Mouse (Mus musculus) B cell, adult 2 months (primary cell): Measurements from ENCODE around the gene Slc12a3.

ENCODE experiments used
- DNase-seq, 2 experiments: peaks; one replicate each; pipeline ENCODE4 v3.0.0; 2022

The Slc12a3 gene

GRCm38 (mm10) chr8:94333345-94333744 is 4.3 kb downstream of the Slc12a3 start:
- no peak for DNase-seq

DNA sequence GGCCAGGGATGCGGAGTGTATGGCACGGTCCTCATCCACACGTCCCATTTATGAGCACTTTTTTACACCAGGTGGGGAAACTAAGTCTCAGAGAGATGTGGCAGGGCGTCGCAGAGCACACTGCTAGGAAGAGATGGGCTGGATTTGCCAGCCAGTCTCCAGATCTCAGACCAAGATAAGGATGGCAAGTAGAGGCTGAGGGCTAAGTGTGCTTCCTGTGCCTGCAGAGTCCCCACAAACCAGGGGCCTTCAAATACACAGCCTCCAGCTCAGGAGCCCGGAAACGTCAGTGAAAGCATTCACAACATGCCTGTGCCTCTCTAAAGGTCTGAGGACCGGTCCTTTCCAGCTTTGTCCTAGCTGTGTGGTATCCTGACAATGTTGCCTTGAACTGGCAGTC is 8.6 kb downstream of the Slc12a3 start:
- no peak for DNase-seq

- DNase-seq: no peak
Measured at GRCm38 (mm10) chr8:94340796-94341195, 11.8 kb downstream of the Slc12a3 start.

GRCm38 (mm10) chr8:94342691-94343090 is 13.7 kb downstream of the Slc12a3 start:
- no peak for DNase-seq

DNA sequence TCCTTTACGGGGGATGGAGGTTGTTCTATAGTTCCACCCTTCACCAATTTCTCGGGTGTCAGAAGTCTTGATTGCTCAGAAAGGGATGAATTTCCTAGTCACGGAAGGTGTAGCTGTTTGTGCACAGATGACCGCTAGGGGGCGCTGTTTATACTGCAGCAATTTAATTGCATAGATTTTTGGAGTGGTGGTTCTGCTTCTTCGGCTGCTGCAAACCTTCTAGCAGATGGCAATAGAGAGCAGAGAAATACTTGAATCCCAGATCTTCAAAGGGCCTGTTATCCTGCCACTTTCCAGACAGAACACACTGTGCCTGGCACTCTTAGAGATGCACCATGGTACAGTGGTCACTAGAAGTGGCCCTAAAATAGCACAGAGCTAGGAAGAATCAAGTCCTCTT is 14.3 kb downstream of the Slc12a3 start:
- DNase-seq: peak; percentile 92

GRCm38 (mm10) chr8:94343778-94344320 is 14.8 kb downstream of the Slc12a3 start:
- DNase-seq: no peak

- no peak for DNase-seq
Measured at GRCm38 (mm10) chr8:94345657-94346056, 16.7 kb downstream of the Slc12a3 start.

- peak; percentile 35 to 46 for DNase-seq
Measured at GRCm38 (mm10) chr8:94346264-94346663, 17.3 kb downstream of the Slc12a3 start.

DNA sequence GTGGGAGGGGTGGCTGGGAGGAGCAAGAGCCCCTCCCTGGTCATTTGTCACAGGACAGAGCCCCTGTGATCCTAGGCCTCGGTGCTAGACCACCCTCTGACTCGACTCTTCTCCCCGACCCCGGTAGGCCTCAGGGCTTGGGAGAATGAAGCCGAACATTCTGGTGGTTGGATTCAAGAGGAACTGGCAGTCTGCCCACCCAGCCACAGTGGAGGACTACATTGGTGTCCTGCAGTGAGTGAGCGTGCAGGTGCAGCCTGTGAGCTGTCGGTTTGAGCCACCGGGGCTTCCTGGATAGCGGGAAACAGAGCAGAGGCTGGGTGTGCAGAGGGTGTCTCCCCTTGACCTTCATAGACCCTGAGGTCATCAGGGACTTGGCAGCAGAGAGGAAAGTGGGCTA is 19.4 kb downstream of the Slc12a3 start:
- DNase-seq: no peak

- peak in 1 of 2 experiments; percentile 72 for DNase-seq
Measured at GRCm38 (mm10) chr8:94354069-94354531, 25.1 kb downstream of the Slc12a3 start.

DNA sequence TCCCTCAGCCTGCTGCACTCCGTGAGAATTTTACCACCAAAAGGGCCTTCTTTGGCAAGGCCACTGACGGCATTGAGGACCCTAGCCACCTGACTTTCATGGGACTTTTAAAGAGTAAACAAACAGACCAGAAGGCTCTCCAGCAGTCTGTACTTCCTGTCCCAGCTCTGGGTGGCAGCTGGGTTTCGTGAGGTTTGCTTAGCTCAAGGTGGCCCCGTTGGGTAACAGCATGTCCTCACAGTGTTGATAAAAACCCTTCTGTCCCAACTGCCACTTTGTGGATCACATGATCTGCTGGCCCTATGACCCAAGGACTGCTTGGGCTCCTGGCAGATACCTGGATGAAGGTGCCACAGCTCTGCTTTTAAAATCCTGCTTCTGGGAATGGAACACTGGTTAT is 25.6 kb downstream of the Slc12a3 start:
- DNase-seq: peak in 1 of 2 experiments; percentile 71

DNA sequence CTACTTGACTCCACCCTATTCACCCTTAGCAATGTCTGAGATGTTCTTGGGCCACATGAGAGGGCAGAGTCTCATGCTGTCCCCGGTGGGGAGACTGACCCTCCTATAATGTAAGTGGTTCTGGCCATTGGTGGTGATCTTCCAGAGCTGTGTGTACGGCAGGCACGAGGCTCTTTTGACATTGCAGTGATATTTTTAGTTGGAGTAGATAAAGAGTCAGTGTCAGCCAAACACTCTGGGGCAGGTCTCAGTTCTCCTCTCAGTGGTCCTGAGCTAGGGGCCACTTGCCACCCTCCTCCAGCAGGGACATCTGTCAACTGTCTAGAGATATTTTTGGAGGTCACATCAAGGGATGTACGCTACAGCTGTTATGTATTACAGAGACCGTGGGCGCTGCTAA is 28.2 kb downstream of the Slc12a3 start:
- DNase-seq: no peak

DNA sequence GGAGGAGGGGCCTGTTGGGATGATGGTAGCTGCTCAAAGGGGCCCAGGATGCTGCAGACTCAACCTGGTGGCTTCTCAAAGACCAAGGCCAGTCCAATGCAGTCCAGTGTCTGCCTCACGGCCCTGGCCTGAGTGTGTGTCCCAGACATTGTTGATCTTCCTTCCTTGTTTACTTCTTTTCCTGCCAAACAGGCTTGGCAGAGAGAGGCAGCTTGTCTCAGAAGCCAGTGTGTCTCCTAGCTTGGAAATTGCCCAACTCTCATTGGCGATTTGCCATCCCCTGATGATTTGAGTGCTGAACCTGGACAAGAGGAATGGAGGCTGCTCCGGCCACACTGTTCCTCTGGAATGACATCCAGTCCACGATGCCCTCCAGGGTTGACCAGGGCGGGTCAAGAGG is 29.5 kb downstream of the Slc12a3 start:
- DNase-seq: no peak

GRCm38 (mm10) chr8:94361774-94362431 is 32.9 kb downstream of the Slc12a3 start:
- no peak for DNase-seq

DNA sequence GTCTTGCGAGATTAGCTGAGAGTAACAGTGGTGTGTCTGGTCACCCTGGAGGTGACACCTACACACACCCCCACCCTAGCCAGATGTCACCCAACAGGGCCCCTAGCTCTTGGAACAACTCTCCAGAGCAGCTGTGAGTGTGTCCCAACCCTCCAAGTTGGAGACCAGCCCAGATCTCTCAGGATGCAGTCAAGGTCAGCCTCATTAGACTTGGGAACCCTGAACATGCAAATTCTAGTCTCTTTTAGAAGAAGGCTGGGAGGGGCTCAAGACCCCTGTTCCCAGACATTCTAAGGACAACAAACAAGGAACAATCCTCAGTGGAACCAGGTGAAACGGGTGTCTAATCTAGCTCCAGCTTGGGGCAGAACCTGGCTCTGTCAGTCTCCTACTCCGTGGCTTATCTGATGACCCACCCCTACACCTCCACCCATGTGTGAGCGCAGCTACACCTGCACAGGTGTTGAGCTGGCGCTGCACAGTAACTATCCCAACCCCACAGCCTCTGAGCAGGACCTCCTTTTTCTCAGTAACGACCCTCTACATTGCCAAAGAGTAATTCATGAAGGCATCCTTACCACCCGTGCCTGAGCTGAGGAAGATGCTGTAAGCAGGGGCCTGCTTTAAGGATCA is 33.7 kb downstream of the Slc12a3 start:
- DNase-seq: no peak

- DNase-seq: peak; percentile 90 to 92
Measured at GRCm38 (mm10) chr8:94363288-94363688, 34.3 kb downstream of the Slc12a3 start.

DNA sequence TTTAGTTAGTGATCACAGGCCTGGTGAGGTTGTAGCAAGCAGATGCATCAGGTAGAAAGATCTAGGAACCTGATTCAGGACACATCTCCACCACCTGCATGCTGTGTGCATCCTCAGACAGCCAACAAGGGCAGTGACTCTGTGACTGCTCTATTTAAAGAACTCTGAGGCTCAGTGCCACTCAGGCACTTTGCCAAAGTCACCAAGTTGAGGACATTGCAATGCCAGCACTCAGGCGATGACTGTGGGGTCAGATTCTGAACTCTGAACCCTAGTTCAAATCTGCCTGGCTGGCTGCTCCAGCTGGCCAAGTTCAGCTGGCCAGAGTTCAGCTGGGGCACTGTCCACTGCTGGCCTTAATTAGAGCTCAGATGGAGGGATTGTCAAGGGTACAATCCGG is 34.9 kb downstream of the Slc12a3 start:
- DNase-seq: no peak

GRCm38 (mm10) chr8:94364686-94365312 is 35.8 kb downstream of the Slc12a3 start:
- no peak for DNase-seq

DNA sequence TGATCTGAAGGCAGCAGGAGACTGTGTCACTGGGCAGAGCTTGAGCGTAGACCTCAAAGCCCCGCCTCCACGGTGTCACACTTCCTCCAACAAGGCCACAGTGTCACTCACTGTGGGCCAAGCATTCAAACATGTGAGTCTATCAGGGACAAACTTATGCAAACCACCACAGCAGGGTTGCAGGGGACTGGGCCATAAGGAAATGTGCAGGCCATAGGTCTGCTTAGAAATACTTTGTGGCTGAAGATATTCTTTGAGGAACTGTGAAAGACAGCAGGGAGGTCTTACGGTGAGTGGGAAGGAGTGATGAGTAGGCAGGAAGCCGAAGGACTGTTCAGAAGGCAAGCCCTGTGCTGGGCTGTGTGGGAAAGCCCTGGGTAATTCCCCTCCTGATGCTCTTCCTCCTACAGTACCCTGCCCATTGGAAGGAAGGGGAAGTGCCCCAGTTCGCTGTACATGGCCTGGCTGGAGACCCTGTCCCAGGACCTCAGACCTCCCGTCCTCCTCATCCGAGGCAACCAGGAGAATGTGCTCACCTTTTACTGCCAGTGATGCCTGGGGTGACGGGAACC is 36.5 kb downstream of the Slc12a3 start:
- peak; percentile 89 to 92 for DNase-seq

DNA sequence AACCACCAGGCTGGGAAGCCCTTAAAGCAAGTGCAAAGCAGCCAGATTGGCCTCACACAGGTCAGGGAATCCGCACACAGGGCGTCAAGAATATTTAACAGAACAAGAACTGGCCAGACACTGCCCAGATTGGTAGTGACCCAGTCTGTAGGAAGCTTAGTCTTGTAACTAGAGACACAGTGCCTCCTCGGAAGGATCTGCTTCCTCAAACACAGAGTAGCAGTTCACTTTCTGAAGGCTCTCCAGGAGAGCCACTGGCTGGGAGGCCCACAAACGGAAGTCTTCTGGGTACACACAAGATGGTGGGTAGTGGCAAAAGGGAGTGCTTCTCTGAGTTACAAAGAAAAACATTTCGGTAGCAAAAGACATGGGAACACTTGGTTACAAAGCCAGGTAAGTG is 41.8 kb downstream of the Slc12a3 start:
- DNase-seq: no peak

DNA sequence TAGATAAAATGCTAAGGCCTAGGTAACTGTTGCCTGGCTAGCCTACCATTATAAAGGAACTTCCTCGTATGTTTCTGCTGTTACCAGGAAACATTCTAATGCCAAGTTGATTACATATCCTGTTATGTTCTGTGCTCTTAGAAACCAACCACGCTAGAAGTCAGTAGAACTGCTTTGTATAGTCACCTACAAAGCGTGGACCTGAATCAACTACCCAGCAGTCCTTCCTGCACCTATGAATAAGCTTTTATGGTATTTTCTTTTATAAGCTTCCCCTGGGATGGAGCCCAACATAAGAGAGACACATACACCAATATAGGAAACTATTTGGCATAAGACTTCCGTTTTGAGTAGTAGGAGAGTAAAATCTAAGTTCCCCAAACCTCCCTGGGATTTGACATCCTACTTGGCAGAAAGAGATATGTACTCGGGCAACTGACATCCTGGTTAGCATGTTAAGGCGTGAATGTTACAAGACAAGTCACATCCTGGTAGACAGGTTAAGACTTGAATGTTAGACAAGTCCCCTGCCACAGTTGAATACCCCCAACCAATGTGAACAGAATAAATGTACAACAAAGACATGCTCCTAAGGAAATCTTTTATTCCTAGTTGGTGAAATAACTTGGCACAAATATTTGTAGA is 44.1 kb downstream of the Slc12a3 start:
- DNase-seq: peak in 1 of 2 experiments; percentile 47

GRCm38 (mm10) chr8:94375551-94375991 is 46.6 kb downstream of the Slc12a3 start:
- peak; percentile 50 to 54 for DNase-seq

DNA sequence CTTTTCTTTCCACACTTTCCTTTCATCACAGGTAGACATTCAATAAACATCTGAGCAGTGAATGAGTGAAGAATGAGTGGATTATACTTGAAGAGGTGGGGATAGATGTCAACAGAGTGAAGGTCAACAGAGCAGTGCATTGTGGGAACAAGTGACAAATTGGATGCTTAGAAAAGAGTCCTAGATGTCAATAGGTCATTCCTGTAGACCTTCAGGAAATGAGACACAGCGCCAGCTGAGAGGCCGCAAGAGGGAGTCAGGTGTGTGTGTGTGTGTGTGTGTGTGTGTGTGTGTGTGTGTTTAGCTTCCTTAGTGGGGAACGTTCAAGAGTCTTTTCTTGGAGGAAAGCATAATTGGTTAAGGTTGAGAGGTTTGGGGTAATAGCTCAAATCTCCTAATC is 47.2 kb downstream of the Slc12a3 start:
- DNase-seq: no peak
